Mouse (Mus musculus) mammary gland, adult 2 months (tissue): ENCODE results near the gene Mcm2. TPM values are rescaled to one million over a fixed set of nuclear protein-coding genes. Genes with fewer than 3 reads are reported as not detected.

Experiments used
- polyA plus RNA-seq: library from polyadenylated mRNA; depleted of rRNA; stranded (reverse); fragments of >200 nt; gene quantifications from 2 replicates; pipeline ENCODE4 v1.2.3, GENCODE M21; 2012; ENCODE audit warnings: low replicate concordance; rRNA removed

The Mcm2 gene
- 12.6 and 19.3 TPM in 2 replicates for polyA plus RNA-seq

DNA sequence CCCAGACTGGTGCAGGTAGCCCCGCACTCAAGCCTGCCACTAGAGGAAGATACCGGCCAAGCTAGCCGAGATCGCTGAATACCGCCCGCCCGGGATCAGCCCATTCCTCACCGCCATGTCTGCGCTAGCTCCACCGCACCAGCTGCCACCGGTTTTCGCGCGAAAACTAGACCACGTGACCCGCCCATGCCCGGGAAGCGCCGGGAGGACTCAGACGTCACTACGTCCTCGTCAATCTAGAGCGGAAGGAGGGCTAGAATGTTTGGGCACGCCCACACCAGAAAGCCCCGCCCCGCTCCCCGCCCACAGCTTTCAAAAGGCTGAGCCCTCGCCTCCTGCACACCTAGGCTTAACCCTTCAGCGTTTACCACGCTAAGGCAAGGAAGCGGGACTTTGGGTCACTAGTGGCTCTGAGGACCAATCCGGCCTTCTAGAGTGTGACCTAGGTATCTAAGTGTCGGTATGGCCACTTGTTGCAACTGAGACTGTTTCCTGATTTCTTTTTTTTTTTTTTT is at the start of gene Mcm2:
Mcm2 (minus strand) TSS at position 247 of the 515 bp plus-strand sequence.

DNA sequence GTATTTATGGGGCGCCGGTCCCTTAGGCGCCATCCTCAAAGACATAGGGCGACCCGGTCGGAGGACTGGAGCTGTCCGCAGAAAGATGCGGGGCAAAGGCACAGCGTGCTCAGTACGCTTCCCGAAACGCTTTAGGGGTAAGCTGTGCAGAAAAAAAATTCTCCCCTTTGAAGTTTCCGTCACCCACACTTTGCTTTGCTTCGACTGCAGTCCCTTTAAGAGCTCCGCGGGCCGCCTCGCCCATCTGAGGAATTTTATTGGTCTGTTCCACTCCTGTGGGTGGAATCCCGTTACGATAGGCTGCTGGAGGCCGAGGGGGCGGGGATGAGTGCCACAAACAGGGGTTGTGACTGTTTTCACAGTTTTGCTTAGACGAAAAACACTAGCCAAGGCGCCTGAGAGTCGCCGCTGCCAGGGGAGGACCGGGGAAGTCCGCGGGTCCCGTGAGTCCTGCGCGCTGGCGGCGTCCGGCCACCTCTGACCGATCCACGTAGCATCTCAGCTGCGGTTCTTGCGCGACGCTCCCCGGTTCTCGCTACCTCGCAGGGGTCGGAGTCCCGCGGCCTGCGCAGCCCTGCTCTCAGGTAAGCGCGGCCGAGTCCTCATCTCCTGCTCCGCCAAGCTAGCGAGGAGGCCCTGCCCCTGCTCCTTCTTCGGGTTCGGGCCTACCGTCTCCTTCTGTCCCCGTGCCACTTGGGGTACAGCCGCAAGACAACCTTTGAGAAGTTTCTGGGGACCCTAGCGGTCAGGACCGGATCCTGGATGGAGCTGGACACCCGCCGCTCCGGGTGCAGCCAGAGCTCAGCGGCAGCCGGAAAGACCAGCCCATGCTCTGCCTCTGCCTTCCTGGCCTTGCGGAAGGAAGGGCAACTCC is 3.6 kb upstream of the Mcm2 start, which contains the start of gene Tpra1:
Tpra1 (plus strand) TSS at position 305 of the 874 bp plus-strand sequence.

DNA sequence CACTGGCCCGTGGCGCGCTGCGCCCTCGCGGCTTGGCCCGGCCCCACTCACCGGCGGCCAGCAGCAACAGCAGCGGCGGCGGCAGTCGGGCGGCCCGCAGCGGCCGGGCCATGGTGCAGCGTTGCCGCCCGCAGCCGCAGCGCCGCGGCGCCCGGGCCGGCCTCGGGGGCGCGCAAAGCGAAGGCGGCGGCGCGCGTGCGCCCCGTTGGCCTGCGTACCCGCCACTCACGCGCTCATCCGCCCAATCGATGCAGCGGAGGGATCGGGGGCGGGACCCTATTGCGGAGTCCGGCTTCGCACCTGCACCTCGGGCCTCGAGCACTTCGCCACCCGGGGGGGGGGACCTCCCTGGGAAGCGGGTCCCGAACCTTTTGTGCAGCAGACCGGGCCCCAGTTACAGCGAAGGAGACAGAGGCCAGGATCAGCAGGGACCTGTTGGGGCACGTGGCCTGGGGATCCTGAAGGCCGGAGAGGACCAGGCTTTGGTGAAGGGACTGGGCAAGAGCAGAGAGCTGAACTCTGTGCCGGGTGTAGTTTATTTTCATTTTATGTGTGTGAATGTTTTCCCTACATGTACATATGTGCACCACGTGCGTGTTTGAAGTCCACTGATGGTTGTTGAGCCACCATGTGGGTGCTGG is 23.6 kb downstream of the Mcm2 start, which contains the start of gene Podxl2:
Podxl2 (minus strand) TSS at position 177 of the 641 bp plus-strand sequence.

DNA sequence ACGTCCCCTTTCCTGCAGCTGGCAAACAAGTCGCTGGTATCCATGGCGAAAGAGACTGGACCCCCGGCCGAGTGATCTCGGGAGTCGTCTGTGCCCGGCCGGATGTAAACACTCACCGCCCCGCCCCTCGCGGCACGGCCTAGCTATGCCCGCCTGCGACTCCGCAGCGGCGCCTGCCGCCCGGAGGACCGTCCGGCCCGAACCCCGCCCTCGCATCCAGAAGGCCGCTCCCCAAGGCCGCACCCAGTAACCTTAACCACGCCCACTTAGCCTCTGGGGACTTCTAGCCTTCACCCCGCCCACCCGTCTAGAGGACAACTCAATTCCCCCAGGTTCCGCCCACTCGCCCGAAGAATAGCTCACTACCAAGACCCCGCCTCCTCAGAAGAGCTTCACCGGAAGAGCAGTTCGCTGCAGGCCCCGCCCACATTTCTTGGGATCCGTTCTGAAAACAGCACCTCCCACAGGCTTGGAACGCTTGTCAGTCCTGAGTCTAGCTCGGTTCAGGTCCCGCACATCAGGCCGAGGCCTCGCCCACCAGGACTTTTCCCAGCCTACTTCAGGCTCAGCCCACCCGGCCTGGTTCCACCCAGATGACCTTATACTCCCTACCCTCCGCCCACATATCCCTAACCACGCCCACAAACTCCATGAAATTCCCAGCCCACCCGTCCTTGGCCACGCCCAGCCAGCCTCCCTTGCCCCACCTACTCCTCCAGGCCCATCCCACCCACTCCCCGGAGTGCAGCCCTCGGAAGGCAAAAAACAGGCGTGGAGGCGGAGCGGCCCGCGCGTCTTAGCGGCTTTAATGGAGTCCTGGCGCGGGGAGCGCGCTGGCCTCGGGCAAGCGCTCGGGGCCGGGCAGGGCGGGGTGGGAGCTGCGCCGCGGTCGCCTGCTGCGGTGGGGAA is 56.5 kb downstream of the Mcm2 start, which contains the start of gene Abtb1:
Abtb1 (minus strand) TSS at position 204 of the 909 bp plus-strand sequence.

Other genes starting within 250 kb of the Mcm2 start
- 640 and 804 TPM in 2 replicates for gene Mgll, start 174.4 kb downstream of the Mcm2 start, polyA plus RNA-seq
- 85.6 and 90.7 TPM in 2 replicates for gene Abtb1, start 56.8 kb downstream of the Mcm2 start, polyA plus RNA-seq
- gene Podxl2, start 23.7 kb downstream of the Mcm2 start, polyA plus RNA-seq: 32.1 and 44.5 TPM in 2 replicates
- 172 and 199 TPM in 2 replicates for gene Tpra1, start 3.5 kb upstream of the Mcm2 start, polyA plus RNA-seq